Mouse (Mus musculus) hindbrain, embryonic 12.5 days (tissue): ENCODE measurements at regions not wholly inside any gene's neighbourhood (a gene's known extent, or its start where the extent isn't known, plus 50 kb on each side); places are given as distances from the start of the nearest gene placed in this dataset.

ENCODE experiments used
- ATAC-seq: fragments of 200-750 bp; cut with Nextera tagmentation; 2 replicates; pipeline ENCODE4 v1.8.0; 2017; ENCODE audit warnings: moderate TSS enrichment; ENCODE audit not compliant: low FRiP score
- H3K27ac ChIP-seq: fragments of 300-500 bp; sonication (generic); 2 replicates; pipeline ENCODE4 v1.5.1; 2016; ENCODE audit warnings: mild to moderate bottlenecking
- H3K27me3 ChIP-seq: fragments of 300-500 bp; sonication (generic); 2 replicates; pipeline ENCODE4 v1.6.1; 2016; ENCODE audit warnings: mild to moderate bottlenecking
- H3K36me3 ChIP-seq: fragments of 300-500 bp; sonication (generic); 2 replicates; pipeline ENCODE4 v1.6.1; 2016; ENCODE audit warnings: mild to moderate bottlenecking
- H3K4me1 ChIP-seq: fragments of 300-500 bp; sonication (generic); 2 replicates; pipeline ENCODE4 v1.6.1; 2016
- H3K4me2 ChIP-seq: fragments of 300-500 bp; sonication (generic); replicated peaks from 2 replicates; pipeline ENCODE4 v1.6.1; 2016; ENCODE audit warnings: mild to moderate bottlenecking
- H3K4me3 ChIP-seq: fragments of 300-500 bp; sonication (generic); 2 replicates; pipeline ENCODE4 v1.5.1; 2016; ENCODE audit warnings: mild to moderate bottlenecking
- H3K9ac ChIP-seq: fragments of 300-500 bp; sonication (generic); 2 replicates; pipeline ENCODE4 v1.6.1; 2016; ENCODE audit warnings: mild to moderate bottlenecking, moderate library complexity
- H3K9me3 ChIP-seq: fragments of 300-500 bp; sonication (generic); replicated peaks from 2 replicates; pipeline ENCODE4 v1.6.1; 2016; ENCODE audit warnings: mild to moderate bottlenecking
- WGBS: fragments of 180-500 bp; shearing (Covaris S2); methylation state at CpG from one replicate; pipeline ENCODE4 v1.1.7; 2016; 5-methylcytosine and 5-hydroxymethylcytosine counted together

DNA sequence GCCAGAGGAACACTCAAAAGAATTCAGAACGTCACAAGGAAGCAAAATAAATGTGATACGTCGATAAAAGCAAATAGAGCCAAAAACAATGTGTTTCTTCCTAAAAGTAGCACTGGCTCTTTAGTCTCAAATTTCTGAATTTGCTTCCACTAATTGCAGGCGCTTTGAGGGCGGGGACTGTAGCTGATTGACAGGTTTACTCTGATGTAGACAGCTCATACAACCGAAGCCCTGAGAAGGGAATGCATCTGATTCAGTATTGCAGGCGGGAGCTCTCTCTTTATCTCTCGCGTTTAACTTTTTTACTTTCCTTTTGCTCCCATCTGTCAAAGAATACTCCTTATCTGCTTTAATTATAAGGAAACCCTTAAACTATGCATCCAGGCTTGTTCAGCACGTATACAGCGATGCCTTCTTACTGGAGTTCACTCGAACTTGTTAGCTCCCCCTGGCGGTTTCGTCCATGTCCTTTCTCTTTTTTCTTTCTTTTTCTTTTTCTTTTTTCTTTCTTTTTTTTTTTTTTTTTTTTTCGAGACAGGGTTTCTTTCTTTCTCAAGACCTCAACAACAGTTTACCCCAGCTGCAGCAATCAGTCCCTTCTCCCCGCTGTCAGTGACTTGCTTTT lies 95.9 kb downstream of the Avpr1a start:
- no peak; the same call in 1 of the 2 replicates for ATAC-seq
- peak overlapping the region; percentile 46 for H3K4me2 ChIP-seq
- no peaks in the 10 kb centered on the region; the same call in 1 of the 2 replicates for H3K27me3 ChIP-seq
- H3K4me3 ChIP-seq: peak overlapping the region; percentile 22; the same call in 1 of the 2 replicates
- H3K27ac ChIP-seq: no peak overlapping the region
- H3K9me3 ChIP-seq: no peaks in the 10 kb centered on the region
- WGBS: 23% methylated on average over 16 of the region's 16 CpGs
- H3K4me1 ChIP-seq: no peaks in the 10 kb centered on the region
- 0 out of 2 replicates have a peak overlapping the region, but pooled peaks have one; percentile 32 for H3K9ac ChIP-seq
- no peaks in the 10 kb centered on the region for H3K36me3 ChIP-seq

DNA sequence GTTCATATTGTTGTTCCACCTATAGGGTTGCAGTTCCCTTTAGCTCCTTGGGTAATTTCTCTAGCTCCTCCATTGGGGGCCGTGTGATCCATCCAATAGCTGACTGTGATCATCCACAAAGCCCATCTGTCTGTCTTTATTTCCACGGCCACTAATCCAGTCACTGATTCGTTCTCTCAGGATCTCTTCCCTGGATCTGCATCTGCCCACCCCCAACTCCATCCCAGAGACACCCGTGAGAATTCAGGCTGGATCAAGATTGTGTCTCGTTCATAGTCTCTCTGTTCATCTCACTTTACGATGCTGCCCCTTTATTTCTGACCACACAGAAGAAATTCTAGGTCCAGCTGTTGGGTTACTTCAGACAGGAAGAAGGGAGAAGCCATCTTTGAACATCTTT lies 96.7 kb downstream of the Avpr1a start:
- 87% methylated on average over 6 of the region's 6 CpGs for WGBS
- Histone ChIP-seq H3K27ac (no peak overlapping the region), H3K27me3 (no peaks in the 10 kb centered on the region; the same call in 1 of the 2 replicates), H3K4me3 (no peak overlapping the region), H3K9ac (no peak overlapping the region), H3K4me1 (no peaks in the 10 kb centered on the region), H3K4me2 (no peak overlapping the region), H3K9me3 (no peaks in the 10 kb centered on the region), H3K36me3 (no peaks in the 10 kb centered on the region)
- no peak for ATAC-seq

DNA sequence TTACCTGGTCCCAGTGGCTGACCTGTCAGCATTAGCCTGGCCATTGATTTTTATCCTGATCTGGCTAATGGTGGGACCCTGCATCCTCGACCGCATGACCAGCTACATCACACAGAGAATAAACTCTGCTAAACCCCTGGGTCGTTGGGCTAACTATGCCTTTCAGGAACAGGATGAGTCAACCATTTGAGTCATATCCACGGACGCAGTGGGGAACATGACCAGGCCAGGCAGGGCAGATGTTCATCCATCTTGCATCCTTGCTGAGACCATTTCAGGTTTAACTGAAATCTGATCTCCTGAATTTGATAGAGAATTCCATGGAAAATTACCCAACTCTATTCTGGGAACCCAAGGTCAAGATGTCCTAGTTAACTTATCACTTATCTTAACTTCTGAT lies 103.3 kb downstream of the Avpr1a start:
- WGBS: 79% methylated on average over 5 of the region's 5 CpGs
- no peaks in the 10 kb centered on the region for H3K36me3 ChIP-seq

DNA sequence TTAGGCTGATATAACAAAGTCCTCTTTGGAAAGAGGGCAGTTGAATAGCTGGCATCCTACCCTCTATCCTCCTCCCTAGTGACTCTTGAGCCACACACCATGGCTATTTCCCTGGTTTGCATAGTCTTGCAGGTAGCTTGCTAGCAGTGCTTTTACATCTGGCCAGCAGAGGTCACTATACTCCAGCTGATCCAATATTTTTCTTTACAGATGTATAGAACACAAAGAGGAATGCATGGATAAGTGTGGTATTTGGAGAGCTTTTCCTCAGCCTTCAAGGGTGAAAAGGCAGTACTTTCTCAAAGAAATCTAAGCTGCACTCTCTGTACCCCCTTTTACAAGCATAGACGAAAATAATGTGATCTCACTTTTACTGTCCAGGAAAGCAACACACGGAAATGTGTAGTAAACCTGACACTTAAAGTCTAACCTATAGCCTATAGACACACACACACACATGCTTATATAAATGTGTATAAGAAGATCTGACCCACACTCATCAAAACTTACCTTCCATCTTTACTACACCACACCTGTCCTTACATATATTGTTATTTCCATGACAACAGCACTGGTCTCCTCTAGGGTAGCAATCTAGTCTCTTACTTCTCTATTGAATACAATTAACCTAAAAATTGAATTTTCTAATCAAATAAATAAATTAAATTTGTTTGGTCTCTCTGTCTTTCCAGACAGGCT lies 105.0 kb downstream of the Avpr1a start:
- WGBS: 51% methylated on average over 2 of the region's 2 CpGs
- H3K4me2 ChIP-seq: no peak overlapping the region
- no peak overlapping the region for H3K9ac ChIP-seq
- peak; percentile 80 for ATAC-seq
- no peaks in the 10 kb centered on the region for H3K4me1 ChIP-seq
- no peak overlapping the region for H3K27ac ChIP-seq
- H3K4me3 ChIP-seq: no peak overlapping the region
- no peaks in the 10 kb centered on the region for H3K27me3 ChIP-seq
- H3K9me3 ChIP-seq: no peaks in the 10 kb centered on the region
- H3K36me3 ChIP-seq: no peaks in the 10 kb centered on the region

More for the DNA sequence above, 103.3 kb downstream of the Avpr1a start:
- no peak for ATAC-seq
- Histone ChIP-seq H3K4me3 (no peak overlapping the region), H3K9ac (no peak overlapping the region), H3K4me2 (no peak overlapping the region), H3K27ac (no peak overlapping the region), H3K27me3 (no peaks in the 10 kb centered on the region), H3K4me1 (no peaks in the 10 kb centered on the region), H3K9me3 (no peaks in the 10 kb centered on the region)

DNA sequence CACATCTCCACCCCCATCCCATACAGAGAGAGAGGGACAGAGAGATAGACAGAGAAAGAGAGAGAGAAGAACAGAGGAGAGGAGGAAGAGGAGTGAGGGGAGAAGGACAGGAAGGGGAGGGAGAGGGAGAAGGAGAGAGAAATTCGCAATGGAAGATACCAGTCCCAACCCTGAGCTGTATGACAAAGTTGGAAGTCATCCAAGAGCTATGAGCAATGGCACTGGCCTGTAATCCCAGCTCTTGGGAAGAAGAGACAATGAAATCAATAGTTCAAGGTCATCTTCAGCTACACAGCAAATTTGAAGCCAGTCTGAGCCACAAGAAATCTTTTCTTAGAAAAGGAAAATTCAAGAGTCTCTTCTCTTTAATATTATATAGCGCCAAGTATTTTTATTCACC lies 105.6 kb downstream of the Avpr1a start:
- no peaks in the 10 kb centered on the region for H3K4me1 ChIP-seq
- 78% methylated on average over 2 of the region's 2 CpGs for WGBS
- ATAC-seq: peak; percentile 40
- no peaks in the 10 kb centered on the region for H3K27me3 ChIP-seq
- no peak overlapping the region for H3K9ac ChIP-seq
- no peak overlapping the region for H3K4me3 ChIP-seq
- no peak overlapping the region for H3K4me2 ChIP-seq
- no peaks in the 10 kb centered on the region for H3K9me3 ChIP-seq
- H3K36me3 ChIP-seq: no peaks in the 10 kb centered on the region
- H3K27ac ChIP-seq: no peak overlapping the region

DNA sequence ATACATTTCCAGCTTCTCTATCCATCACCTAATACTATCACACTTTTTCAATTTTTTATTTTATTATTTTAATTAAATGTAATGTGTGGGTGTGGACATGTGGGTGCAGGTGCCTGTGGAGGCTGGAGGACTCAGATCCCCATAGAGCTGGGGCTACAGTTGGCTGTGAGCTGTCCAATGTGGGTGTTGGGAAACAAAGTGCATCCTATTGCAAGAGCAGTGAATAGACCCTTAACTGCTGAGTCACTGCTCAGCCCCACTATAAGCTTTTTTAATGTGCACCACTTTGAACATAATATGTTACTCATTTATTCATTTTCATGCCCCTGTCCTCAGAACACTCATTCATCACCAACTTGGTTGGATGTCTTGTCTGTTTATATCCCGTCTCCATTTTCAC lies 110.4 kb downstream of the Avpr1a start:
- no peak overlapping the region for H3K4me3 ChIP-seq
- no peaks in the 10 kb centered on the region for H3K9me3 ChIP-seq
- no peaks in the 10 kb centered on the region for H3K36me3 ChIP-seq
- H3K4me2 ChIP-seq: no peak overlapping the region
- no peaks in the 10 kb centered on the region for H3K27me3 ChIP-seq
- H3K9ac ChIP-seq: no peak overlapping the region
- H3K27ac ChIP-seq: no peak overlapping the region
- WGBS: 97% methylated on average over 1 of the region's 1 CpGs
- peaks cover 4% of the 10 kb centered on the region; the same call in 1 of the 2 replicates for H3K4me1 ChIP-seq
- ATAC-seq: no peak

DNA sequence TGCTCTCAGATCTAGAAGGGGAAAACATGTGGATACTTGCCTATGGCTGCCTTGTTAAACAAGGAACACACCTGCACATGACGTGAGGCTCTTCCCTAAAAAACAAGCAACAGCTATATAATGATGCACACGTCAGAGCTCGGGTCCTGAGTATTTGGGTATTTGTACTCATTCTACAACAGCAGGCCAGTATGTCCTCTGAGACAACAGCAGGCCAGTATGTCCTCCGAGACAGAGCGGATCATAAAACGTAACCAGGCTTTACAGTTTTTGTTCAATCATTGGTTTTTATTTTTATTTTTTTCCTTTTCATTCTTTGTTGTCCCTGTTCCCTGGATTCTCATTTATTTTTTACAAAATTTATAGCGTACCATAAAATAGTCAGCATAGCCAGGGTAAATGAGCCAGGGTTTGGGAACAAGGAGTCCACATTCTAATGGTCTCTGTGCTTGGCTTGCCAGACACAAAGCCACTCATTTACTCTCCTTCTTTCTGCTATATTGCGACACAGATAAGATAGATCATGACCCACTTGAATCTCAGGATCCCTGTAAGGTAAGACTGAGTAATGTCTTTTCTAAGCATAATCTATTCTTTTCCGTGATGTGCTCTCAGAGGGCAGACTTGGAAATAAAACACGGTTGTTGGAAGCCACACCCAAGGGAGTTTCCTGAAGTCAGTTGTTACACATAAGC lies 111.8 kb downstream of the Avpr1a start:
- H3K9me3 ChIP-seq: no peaks in the 10 kb centered on the region
- H3K4me1 ChIP-seq: peaks cover 4% of the 10 kb centered on the region; the same call in 1 of the 2 replicates
- 81% methylated on average over 10 of the region's 10 CpGs for WGBS
- H3K27ac ChIP-seq: no peak overlapping the region
- no peak for ATAC-seq
- no peaks in the 10 kb centered on the region for H3K27me3 ChIP-seq
- H3K9ac ChIP-seq: no peak overlapping the region
- H3K4me3 ChIP-seq: no peak overlapping the region
- H3K4me2 ChIP-seq: no peak overlapping the region
- H3K36me3 ChIP-seq: no peaks in the 10 kb centered on the region

DNA sequence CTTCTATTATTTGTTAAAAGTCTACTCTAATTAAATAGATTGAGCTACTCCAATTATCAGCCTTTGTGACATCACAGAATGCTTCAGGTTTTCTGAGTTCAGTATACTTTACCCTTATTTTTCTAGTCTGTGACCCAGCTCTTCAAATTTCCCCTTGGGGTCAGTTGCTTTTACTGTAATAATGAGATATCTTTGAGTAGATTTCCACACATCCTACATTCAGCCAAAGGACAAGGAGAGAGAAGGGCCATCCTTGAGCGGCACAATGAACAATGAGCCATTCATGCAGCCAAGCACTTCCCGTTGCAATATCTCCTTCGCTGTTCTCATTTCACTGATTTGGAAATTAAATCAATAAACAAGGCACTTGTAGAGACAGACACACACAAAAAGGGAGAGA lies 113.6 kb downstream of the Avpr1a start:
- no peak overlapping the region for H3K4me2 ChIP-seq
- H3K27ac ChIP-seq: no peak overlapping the region
- no peak for ATAC-seq
- no peaks in the 10 kb centered on the region for H3K9me3 ChIP-seq
- H3K36me3 ChIP-seq: no peaks in the 10 kb centered on the region
- no peaks in the 10 kb centered on the region for H3K27me3 ChIP-seq
- H3K4me1 ChIP-seq: peaks cover 4% of the 10 kb centered on the region; the same call in 1 of the 2 replicates
- no peak overlapping the region for H3K9ac ChIP-seq
- 66% methylated on average over 3 of the region's 3 CpGs for WGBS
- H3K4me3 ChIP-seq: no peak overlapping the region

DNA sequence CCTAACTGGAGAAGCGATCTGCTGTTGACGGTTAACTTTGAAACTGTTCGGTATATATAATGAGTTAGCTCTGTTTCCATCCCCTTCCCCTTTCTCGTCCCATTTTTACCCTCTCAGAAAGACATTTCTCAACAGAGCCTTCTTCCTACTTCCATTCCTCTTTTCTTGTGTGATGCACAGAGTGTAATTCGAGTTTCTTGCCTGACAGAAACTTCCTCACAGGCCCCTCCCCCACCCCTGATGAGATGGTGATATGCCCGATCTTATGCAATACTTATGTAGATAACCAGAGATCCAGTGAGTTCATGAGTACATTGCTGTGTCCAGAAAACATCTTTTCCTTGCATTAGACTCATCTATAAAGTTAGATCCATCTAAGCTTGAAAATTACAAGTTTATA lies 114.2 kb downstream of the Avpr1a start:
- Histone ChIP-seq H3K27me3 (no peaks in the 10 kb centered on the region), H3K4me3 (no peak overlapping the region), H3K4me2 (no peak overlapping the region), H3K36me3 (no peaks in the 10 kb centered on the region), H3K9me3 (no peaks in the 10 kb centered on the region), H3K4me1 (peaks cover 4% of the 10 kb centered on the region; the same call in 1 of the 2 replicates), H3K27ac (no peak overlapping the region), H3K9ac (no peak overlapping the region)
- no peak for ATAC-seq
- 74% methylated on average over 6 of the region's 6 CpGs for WGBS

DNA sequence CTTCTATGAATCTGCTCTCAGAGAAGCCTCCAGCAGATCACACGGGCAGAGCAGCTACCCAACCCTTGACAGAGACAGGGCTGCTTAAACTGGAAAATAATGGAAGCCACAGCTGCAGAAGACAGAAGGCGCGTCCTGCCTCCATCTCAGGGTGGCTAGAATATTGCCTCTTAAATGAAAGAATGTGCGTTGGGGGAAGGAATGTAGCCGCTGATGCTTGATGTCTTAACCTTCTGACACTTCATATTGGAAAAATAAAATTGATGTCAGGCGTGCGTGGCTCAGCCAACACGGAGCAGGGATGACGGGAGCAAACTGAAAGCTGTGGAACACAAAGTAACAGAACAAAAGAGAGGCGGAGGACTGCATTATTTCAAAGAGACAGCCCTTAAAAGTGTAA lies 114.6 kb upstream of the Ppm1h start:
- H3K9ac ChIP-seq: no peak overlapping the region
- peak; percentile 63; the same call in 1 of the 2 replicates for ATAC-seq
- peak overlapping the region; percentile 24; the same call in 1 of the 2 replicates for H3K4me2 ChIP-seq
- H3K4me1 ChIP-seq: peaks cover 4% of the 10 kb centered on the region; the same call in 1 of the 2 replicates
- H3K9me3 ChIP-seq: no peaks in the 10 kb centered on the region
- no peak overlapping the region for H3K4me3 ChIP-seq
- H3K27ac ChIP-seq: peak overlapping the region; percentile 53
- H3K27me3 ChIP-seq: no peaks in the 10 kb centered on the region
- 34% methylated on average over 10 of the region's 10 CpGs for WGBS
- H3K36me3 ChIP-seq: no peaks in the 10 kb centered on the region

DNA sequence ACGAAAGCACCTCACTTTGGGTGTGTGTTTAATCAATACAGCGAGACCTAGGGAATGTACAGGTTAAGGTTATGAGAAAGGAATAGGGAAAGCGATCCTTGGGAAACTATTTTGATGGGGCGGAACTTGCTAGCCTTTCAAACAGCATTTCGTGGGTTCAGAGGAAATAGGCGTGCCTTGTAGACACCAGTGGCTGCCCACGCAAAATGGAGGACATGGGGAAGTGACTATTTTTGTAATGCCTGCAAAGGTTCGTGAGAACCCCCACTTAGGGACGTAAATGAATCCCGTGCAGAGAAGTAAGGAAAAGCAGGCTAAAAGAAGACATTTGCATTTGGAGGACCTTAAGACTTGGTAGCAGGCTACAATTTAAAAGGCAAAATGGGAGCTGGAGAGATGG lies 114.1 kb upstream of the Ppm1h start:
- Histone ChIP-seq H3K4me3 (no peak overlapping the region), H3K4me2 (no peak overlapping the region), H3K27me3 (no peaks in the 10 kb centered on the region), H3K36me3 (no peaks in the 10 kb centered on the region), H3K9ac (no peak overlapping the region), H3K9me3 (no peaks in the 10 kb centered on the region), H3K4me1 (peaks cover 6% of the 10 kb centered on the region; the same call in 1 of the 2 replicates), H3K27ac (peak overlapping the region; percentile 53; the same call in 1 of the 2 replicates)
- 87% methylated on average over 10 of the region's 10 CpGs for WGBS
- ATAC-seq: no peak

DNA sequence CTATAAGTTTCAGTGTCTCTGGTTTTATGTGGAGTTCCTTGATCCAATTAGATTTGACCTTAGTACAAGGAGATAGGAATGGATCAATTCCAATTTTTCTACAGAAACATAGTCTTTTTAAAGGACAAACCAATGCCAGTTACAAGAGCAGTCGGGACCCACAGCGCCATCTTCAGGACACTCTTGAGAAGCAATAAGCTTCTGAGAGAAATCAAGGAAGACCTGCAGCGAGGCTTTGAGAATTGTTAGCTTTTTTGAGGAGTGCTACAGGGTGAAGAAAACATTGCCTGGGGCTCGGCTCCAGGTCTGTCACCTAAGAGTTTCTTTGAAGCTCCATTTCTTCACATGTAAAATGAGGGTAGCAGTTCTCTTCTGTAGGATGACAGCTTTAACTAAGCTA lies 112.0 kb upstream of the Ppm1h start:
- Histone ChIP-seq H3K4me2 (no peak overlapping the region), H3K36me3 (no peaks in the 10 kb centered on the region), H3K4me3 (no peak overlapping the region), H3K9ac (no peak overlapping the region), H3K27me3 (no peaks in the 10 kb centered on the region), H3K27ac (no peak overlapping the region), H3K4me1 (peaks cover 15% of the 10 kb centered on the region; the same call in 1 of the 2 replicates), H3K9me3 (no peaks in the 10 kb centered on the region)
- 58% methylated on average over 4 of the region's 4 CpGs for WGBS
- ATAC-seq: no peak
